Mouse (Mus musculus) E14TG2a.4 (cell line): ENCODE data around the gene Denr.

ENCODE experiments used
- H3K27me3 ChIP-seq: 2 replicates; pipeline ENCODE4 v1.6.1; 2014; ENCODE audit warnings: low read length, control low read depth; ENCODE audit not compliant: insufficient read depth
- H3K36me3 ChIP-seq: 2 replicates; pipeline ENCODE4 v1.6.1; 2014; ENCODE audit warnings: low read length, control low read depth; ENCODE audit not compliant: insufficient read depth
- H3K4me1 ChIP-seq: replicated peaks from 2 replicates; pipeline ENCODE4 v1.6.1; 2014; ENCODE audit warnings: low read depth, low read length, control low read depth
- H3K4me3 ChIP-seq: replicated peaks from 2 replicates; pipeline ENCODE4 v1.5.1; 2014; ENCODE audit warnings: mild to moderate bottlenecking, low read length
- H3K9me3 ChIP-seq: 2 replicates; pipeline ENCODE4 v1.6.1; 2014; ENCODE audit warnings: low read length, control low read depth
- CTCF ChIP-seq: conservative IDR thresholded peaks from 2 replicates; pipeline ENCODE4 v1.5.1; 2014; ENCODE audit warnings: low read length
- NANOG ChIP-seq: IDR thresholded peaks from 2 replicates; pipeline ENCODE4 v1.6.1; 2014; ENCODE audit warnings: borderline replicate concordance, low read length, mixed read lengths
- POU5F1 ChIP-seq: IDR thresholded peaks from 2 replicates; pipeline ENCODE4 v1.6.1; 2014; ENCODE audit warnings: low read length, borderline replicate concordance

Gene Denr

GRCm38 (mm10) chr5:123893520-123893919 is 13.5 kb upstream of the Denr start:
- no peaks in the 10 kb centered on the region for H3K9me3 ChIP-seq
- H3K4me3 ChIP-seq = no peak overlapping the region

GRCm38 (mm10) chr5:123896395-123896794 is 10.6 kb upstream of the Denr start:
- no peaks in the 10 kb centered on the region for H3K36me3 ChIP-seq
- H3K4me3 ChIP-seq = no peak overlapping the region; the same call in 1 of the 2 replicates
- TF ChIP-seq CTCF = no peak
- TF ChIP-seq POU5F1 = no peak
- TF ChIP-seq NANOG = no peak
- no peaks in the 10 kb centered on the region for H3K9me3 ChIP-seq
- no peaks in the 10 kb centered on the region for H3K27me3 ChIP-seq
- H3K4me1 ChIP-seq = peaks cover 33% of the 10 kb centered on the region

More at GRCm38 (mm10) chr5:123893520-123893919, 13.5 kb upstream of the Denr start:
- TF ChIP-seq NANOG (no peak), POU5F1 (no peak), CTCF (no peak)
- Histone ChIP-seq H3K36me3 (no peaks in the 10 kb centered on the region), H3K27me3 (no peaks in the 10 kb centered on the region), H3K4me1 (peaks cover 31% of the 10 kb centered on the region)

GRCm38 (mm10) chr5:123897352-123897751 is 9.6 kb upstream of the Denr start:
- Histone ChIP-seq H3K36me3 (no peaks in the 10 kb centered on the region), H3K27me3 (no peaks in the 10 kb centered on the region), H3K4me1 (peaks cover 26% of the 10 kb centered on the region), H3K4me3 (no peak overlapping the region), H3K9me3 (no peaks in the 10 kb centered on the region)
- TF ChIP-seq NANOG (no peak), POU5F1 (no peak), CTCF (no peak)

- no peak overlapping the region for H3K4me3 ChIP-seq
- peaks cover 12% of the 10 kb centered on the region for H3K36me3 ChIP-seq
- no peaks in the 10 kb centered on the region for H3K27me3 ChIP-seq
- H3K9me3 ChIP-seq = no peaks in the 10 kb centered on the region
- TF ChIP-seq POU5F1 = no peak
- peaks cover 32% of the 10 kb centered on the region for H3K4me1 ChIP-seq
Measured at GRCm38 (mm10) chr5:123904059-123904672, 2.8 kb upstream of the Denr start.

GRCm38 (mm10) chr5:123906146-123906975 is 614 bp upstream of the Denr start:
- H3K9me3 ChIP-seq = no peaks in the 10 kb centered on the region
- peaks cover 44% of the 10 kb centered on the region for H3K4me1 ChIP-seq
- H3K27me3 ChIP-seq = no peaks in the 10 kb centered on the region
- peaks cover 33% of the 10 kb centered on the region for H3K36me3 ChIP-seq
- no peak overlapping the region for H3K4me3 ChIP-seq
- no peak for TF ChIP-seq POU5F1
- TF ChIP-seq NANOG = no peak
- no peak for TF ChIP-seq CTCF

- H3K4me3 ChIP-seq = peak overlapping the region; percentile 99
- H3K9me3 ChIP-seq = no peaks in the 10 kb centered on the region
- H3K36me3 ChIP-seq = peaks cover 45% of the 10 kb centered on the region
- no peak for TF ChIP-seq CTCF
- H3K27me3 ChIP-seq = no peaks in the 10 kb centered on the region
- H3K4me1 ChIP-seq = peaks cover 55% of the 10 kb centered on the region
Measured at GRCm38 (mm10) chr5:123907631-123907977, 629 bp downstream of the Denr start.

GRCm38 (mm10) chr5:123914852-123915251 is 7.9 kb downstream of the Denr start:
- Histone ChIP-seq H3K4me3 (no peak overlapping the region), H3K36me3 (peaks cover 88% of the 10 kb centered on the region), H3K4me1 (peaks cover 43% of the 10 kb centered on the region), H3K27me3 (no peaks in the 10 kb centered on the region), H3K9me3 (no peaks in the 10 kb centered on the region)
- TF ChIP-seq CTCF (no peak), POU5F1 (no peak), NANOG (no peak)

GRCm38 (mm10) chr5:123922112-123922511 is 15.1 kb downstream of the Denr start:
- Histone ChIP-seq H3K27me3 (no peaks in the 10 kb centered on the region), H3K9me3 (no peaks in the 10 kb centered on the region), H3K4me1 (peaks cover 3% of the 10 kb centered on the region; the same call in 1 of the 2 replicates), H3K4me3 (no peak overlapping the region), H3K36me3 (peaks cover 88% of the 10 kb centered on the region)
- TF ChIP-seq POU5F1 = no peak
- TF ChIP-seq NANOG = no peak
- TF ChIP-seq CTCF = no peak
